Mouse (Mus musculus) cerebellum, postnatal 14 days (tissue): Measurements from ENCODE around the gene Hist2h2ab.
A peak's percentile ranks its signal among the peaks of the same experiment; 100 is the strongest.
"Not testable (repeated sequence)": the region's sequence is repeated elsewhere in the genome, so short reads cannot be mapped to it uniquely, and the experiment has no call there.

Source experiments
- DNase-seq, 2 experiments: peaks; one replicate each; pipeline ENCODE4 v3.0.0; 2021; ENCODE audit warnings: mixed read lengths in 2 of 2

Hist2h2ab gene

DNA sequence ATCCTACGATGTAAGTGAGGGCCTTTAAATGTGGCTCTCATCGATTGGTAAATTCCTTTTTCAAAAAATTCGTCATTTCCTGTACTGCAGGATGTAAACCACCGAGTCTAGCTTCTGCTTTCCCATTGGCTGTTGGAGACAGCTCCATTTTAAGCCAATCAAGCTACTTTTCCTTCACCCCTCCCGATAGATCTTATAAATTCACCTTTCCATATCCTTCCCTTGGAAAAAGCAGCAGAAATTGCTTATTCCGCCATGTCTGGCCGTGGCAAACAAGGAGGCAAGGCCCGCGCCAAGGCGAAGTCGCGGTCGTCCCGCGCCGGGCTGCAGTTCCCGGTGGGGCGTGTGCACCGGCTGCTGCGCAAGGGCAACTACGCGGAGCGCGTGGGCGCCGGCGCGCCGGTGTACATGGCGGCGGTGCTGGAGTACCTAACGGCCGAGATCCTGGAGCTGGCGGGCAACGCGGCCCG lies at the start of gene Hist2h2ab, which contains the start of gene Bola1:
Hist2h2ab (plus strand) TSS at position 205 of the 470 bp plus-strand sequence.
Bola1 (minus strand) TSS at position 49 of the 470 bp plus-strand sequence.
- DNase-seq: peak; percentile 69 to 80

DNA sequence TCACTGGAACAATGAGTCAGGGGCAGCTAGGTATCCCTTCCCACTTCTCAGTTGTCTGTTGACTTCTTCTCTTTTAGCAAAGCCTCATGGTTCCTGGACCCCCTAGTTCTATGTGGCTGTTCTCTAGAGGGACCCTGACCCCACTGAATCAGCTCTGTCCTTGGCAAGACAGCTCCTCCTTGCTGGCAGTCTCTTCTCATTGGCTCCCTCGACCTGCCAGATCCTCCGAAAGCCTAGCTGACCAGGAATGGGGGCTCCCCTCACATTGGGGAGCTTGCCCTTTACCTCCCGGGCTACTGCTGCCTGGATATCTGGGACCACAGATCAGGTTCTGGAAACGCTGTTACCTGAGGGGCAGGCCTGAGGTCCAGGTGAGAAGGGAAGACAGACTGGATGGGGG lies 49.4 kb upstream of the Hist2h2ab start:
- DNase-seq: no peak

DNA sequence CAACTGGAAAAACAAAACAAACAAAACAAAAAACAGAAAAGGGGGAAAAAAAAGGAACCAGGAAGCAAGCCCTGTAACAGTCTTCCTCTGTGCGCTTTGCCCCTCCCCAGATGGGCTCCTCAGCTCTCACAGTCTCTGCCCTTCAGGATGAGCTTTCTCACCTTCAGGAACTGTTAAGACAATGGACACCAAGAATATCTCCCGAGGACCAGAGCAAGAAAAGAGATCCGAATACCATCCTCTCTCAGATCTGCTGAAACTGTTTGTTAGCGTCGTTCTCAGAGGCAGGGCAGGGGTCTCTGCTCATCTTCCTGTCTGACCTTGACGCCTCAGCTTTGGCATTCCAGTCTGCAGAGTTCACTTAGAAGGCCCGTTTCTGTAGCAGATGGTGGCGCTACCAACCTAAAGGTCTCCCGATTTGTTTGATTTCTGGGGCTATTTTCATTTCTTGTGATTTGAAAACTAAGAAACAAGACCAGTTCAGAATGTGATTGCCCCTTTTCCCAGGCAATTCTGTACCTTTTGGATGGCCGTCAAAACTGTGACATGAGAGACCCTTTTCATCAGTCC lies 48.6 kb upstream of the Hist2h2ab start:
- no peak for DNase-seq

DNA sequence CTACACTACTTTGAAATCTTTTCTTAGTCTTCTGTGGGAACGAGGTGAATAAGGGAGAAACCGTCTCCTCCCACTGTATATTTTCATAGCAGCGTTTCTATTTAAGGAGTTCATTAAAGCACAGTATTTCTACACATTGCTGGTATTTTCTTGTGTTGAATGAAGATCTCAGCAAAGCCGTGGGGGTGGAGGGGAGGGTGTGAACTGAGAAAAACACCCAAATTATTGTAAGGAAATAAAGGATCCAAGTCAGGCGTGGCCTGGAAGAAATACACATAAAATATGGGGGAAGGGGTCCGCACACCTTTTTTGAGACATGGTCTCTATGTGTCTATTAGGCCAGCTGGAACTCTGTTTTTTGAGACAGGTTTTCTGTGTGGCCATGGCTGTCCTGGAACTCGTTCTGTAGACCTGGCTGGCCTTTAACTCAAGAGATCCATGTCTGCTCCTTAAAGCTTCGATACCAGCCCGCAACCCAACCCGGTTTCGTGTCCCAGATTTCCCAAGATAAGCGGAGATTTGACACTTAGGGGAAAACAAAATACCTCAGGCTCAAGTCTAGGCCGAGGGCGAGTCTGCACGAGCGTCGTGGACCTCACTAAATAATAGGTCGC lies 48.0 kb upstream of the Hist2h2ab start:
- peak in 1 of 2 experiments; percentile 29 for DNase-seq

DNA sequence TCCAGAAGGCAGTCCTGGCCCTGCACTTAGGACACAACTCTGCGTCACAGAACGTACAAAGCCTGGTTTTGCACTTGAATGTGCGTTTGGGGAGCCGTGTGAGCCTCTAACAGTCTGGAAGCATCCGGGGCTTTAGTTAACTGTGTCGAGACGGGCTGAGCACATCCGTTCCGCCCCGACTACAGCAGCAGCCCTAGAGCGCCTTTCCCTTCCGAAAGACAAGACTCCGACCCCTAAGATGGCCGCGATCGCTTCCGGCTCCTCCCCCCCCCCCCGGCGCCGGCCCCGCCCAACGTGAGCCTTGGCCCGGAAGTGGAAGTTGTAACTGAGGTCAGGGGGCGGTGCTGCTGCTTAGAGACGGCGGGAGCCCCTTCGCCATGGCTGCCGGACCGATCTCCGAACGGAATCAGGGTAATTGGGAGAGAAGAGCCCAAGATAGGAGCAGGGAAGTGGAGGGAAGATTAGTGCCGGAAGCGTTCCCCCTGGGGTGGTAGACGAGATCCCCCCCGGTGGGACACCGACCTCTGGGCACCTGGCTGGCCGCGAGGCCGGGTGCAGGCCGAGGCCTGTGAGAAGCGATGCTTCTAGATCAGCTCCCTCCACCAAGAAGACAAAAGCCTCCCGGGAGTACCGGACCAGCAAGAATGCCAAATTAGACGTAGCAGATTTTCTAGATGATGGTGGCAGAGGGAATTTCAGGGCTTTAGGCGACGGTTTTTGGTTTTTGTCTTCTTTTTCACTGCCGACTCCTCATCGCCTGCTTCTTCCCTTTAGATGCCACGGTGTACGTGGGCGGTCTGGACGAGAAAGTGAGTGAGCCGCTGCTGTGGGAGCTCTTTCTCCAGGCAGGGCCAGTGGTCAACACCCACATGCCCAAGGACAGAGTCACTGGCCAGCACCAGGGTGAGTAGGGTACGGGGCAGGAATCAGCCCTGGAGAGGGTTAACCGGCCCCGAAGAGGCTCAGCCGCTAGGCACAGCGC lies 47.2 kb upstream of the Hist2h2ab start, which contains the start of gene Sf3b4:
Sf3b4 (plus strand) TSS at position 136 of the 982 bp plus-strand sequence.
- DNase-seq: peak; percentile 87 to 89

DNA sequence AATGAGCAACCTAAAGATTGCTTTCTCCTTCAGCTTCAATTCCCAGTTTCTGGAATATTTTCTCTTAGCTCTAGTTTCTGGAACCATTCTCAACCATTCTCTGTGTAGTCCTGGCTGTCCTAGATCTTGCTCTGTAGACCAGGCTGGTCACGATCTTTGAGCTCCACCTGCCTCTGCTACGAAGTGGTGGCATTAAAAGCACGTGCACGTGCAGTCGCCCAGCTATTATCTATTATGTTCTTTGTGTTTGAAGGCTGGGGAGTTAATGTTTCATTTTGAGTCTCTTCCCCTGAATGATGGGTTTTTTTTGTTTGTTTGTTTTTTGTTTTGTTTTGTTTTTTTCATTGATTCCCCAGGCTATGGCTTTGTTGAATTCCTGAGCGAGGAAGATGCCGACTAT lies 46.5 kb upstream of the Hist2h2ab start:
- DNase-seq: no peak

DNA sequence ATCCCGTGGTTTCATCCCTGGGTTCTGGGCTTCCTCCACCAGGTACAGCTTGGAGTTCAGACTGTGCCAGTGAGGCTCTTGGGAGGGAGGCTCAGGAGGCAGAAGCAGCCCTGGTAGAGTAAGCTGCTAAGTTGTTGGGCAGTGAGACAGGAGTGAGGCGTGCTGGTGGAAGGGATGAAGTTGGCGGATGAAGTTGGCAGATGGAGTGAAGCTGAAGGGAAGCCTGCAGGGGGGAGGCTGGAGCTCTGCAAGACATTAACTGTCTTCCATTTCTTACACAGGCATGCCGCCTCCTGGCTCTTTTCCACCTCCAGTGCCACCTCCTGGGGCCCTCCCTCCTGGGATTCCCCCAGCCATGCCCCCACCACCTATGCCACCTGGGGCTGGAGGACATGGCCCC lies 45.6 kb upstream of the Hist2h2ab start:
- DNase-seq: not testable (repeated sequence)

DNA sequence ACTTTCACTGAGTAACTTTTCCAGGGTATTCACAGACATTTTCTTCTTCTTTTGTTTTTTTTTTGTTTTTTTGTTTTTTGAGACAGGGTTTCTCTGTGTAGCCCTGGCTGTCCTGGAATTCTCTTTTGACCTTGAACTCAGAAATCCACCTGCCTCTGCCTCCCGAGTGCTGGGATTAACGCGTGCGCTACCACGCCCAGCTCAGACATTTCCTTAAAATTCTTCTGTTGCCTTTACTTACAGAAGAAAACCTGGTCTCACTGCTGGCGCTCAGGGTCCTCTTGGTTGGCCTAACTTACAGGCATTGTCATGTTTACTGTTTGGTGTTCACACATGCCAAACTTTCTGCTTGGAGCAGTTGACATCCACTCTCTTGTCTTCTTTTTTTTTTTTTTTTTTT lies 44.4 kb upstream of the Hist2h2ab start:
- no peak for DNase-seq

DNA sequence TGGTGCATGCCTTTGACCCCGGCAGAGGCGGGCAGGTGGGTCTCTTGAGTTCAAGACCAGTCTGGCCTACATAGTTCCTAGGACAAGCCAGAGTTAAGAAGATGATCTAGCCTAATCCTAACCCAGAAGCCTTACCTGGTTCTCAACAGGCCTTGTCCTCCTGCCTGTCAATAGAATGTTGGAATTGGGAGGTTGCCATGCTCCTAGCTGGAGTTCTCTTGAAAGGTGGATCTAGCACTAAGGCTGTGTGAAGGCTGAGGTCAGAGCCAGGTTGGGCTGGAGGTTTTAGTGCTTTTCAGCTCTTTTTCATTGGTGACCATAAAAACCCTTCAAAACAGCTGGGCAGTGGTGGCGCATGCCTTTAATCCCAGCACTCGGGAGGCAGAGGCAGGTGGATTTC lies 41.2 kb upstream of the Hist2h2ab start:
- DNase-seq: no peak

DNA sequence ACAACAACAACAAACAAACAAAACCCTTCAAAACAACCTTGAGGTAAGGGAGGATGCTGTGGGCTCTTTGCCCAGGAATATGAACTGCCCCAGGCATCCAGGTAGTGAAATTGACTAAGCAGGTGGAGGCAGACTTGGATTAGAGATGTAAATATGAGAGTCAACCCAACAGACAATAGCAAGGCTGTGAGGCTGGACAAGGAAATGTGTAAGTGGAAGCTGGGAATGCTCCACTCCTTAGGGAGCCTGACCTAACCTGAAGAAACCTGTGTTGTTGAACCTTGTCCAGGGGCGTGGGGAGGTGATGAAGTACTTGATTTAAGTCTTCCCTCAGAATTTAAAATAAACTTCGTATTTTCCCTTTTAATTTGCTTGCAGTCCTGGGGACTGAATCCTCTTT lies 40.8 kb upstream of the Hist2h2ab start:
- DNase-seq: no peak

DNA sequence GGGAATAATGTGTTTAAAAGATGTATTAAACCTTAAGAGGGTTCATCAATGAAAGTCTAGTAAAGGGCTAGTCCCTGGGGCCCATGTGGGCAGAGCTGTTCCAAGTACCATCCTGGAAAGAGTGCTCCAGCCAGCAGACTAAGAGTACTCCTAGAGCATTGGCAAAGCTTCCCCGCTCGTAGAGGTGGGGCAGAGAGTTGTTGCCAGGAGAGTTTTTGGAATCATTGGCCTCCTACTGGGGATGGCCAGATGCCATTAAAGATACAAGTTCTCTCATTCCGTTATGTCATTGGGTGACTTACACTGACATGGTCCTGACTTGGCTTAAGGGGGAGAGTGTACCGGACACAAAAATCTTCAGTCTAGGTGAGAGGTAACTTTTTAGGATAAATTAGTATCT lies 40.1 kb upstream of the Hist2h2ab start:
- peak; percentile 69 to 76 for DNase-seq

DNA sequence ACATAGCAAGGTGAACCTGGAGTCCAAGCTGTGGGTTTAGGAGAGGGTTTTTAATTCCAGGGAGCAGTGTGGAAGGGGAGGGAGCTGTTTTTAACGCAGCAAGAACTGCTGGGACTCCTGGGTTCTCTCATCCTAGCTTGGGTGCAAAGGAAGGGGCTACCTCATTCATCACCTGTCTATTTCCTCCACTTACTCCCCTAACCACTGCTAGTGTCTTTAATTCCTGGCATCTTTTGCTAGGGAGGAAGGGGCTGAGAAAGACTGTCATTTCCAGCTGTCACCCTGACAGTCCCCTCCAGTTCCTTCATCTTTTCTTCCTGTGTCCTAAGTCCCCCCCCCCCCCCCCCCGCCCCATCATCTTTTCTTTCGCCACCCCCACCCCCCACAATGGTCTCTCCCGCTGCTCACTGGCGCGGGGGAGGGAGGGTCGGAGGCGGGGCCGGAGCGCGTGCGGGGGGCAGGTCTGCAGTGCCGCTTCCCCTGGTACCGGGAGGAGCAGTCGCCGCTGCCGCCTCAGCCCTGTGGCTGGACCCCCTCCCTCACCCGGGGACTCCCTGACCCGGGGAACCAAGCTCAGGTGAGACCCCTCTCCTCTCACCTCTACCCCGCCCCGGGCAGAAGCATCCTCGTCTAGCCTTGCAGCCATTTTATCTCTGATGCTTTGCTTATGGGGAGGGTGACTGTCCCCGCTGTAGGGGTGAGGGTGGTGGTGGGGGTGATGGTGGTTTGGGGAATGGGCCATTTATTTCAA lies 38.8 kb upstream of the Hist2h2ab start, which contains the start of gene Sv2a:
Sv2a (plus strand) TSS at position 425 of the 751 bp plus-strand sequence.
- peak; percentile 89 to 92 for DNase-seq

DNA sequence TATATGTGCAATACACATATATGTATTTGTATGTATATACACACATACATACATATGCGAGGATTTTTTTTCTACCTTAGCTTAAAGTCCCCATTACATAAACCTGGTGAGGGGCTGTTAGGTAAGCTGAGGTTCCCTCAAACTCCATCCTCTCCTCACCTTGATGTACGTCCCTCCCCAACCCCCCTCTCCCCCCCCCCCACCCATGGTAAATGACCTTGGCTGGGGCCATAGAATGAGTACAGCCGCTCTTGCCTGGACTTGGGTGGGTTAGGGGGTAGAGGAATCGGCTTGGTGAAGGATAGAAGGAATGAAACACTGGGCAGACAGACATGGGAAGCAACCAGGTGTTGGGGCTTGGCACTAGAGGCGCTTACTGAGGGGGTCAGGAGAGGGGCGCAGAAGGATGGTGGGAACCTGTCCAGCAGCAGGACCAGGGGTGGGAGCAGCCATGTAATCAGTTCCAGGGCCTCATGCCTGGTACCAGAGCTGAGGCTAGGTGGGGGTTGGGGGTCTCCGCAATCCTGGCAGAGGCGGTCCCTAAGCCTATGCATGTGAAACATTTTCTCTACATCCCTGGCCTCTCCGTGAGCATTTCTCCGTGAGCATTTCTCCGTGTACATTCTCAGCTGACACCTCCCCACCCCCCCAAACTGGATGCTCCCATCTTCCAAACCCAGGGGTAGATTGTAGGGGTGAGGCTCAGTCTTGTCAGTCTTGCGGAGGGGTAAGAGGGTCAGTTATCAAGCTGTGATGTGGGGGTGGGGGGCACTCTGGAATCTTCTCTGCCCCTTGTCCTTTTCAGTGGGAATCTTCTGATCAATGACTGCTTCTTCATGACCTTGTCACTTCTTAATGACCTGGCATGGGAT lies 37.9 kb upstream of the Hist2h2ab start:
- DNase-seq: peak; percentile 64 to 73

DNA sequence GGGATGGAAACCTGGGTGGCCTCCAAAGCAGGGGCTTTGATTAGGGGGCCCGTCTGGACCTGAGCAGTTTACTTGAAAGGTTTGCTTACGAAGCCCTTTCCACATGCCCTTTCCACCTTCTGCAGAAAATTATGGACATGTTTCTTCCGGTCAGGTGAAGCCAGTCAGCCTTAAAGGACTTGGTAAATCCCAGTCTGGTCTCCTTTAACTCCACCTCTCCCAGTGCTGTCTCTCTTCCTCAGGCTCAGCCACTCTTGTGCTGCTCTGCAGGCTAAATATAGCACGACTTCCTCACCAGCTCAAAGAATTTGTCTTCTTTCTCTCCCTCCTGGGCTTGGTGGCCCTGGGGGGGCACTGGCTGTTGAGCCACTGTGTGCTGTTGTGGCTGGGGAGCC lies 37.3 kb upstream of the Hist2h2ab start:
- peak in 1 of 2 experiments; percentile 54 for DNase-seq

DNA sequence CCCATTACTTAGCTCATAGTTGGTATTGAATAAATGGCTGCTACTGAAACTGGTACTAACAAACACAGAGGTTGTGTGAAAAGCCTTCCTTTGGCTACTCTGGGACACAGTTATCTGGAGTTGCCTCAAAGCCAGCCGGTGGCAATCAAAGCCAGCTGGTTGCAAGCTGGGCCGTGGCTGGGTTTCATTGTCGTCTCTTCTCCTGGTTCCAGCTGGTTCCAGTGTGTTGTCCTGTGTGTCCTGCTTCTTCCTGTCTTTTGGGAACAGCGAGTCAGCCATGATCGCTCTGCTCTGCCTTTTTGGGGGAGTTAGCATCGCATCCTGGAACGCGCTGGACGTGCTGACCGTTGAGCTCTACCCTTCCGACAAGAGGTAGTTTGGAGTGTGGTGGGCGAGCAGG lies 26.7 kb upstream of the Hist2h2ab start:
- no peak for DNase-seq

DNA sequence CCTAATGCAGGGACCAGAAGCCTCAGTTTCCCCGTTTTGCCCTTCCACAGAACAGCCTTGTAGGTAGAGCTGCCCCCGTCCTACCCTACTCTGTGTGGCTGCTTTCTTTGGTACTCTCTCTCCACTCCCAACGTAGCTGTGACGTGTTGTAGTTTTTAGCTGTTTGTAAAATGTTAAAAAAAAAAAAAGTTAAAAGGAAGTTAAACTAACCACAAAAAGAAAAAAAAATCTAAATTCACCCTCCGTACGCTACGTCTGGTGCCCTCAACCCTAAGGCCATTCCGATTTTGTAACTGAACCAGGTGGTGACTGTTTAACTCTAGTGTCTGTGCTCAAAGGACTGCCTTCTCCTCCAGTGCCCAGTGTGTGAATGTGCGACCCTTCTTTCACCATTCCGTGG lies 24.7 kb upstream of the Hist2h2ab start:
- DNase-seq: no peak

DNA sequence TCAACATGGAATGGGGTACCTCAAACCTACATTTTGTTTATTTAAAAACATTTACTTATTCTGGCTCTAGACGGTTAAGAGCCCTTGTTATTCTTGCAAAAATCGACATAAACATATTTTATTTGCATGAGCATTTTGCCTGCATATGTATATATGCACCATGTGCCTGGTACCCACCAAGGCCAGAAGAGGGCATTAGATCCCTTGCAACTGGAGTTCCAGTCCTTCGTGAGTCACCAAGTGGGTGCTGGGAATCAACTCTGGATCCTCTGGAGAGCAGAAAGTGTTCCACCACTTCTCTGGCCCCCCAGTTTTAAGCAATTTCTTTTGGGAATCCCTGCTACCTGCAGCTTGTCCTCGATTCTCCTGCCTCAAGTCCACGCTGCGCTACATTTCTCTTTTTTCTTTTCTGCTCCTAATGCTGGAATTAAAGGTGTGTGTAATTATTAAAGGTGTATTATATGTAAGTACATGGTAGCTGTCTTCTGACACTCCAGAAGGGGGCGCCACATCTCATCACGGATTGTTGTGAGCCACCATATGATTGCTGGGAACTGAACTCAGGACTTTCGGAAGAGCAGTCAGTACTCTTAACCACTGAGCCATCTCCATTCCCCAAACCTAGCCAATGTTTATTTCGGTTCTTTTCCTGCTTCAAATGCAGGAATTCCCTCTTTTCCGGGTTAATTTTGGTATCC lies 23.9 kb upstream of the Hist2h2ab start:
- peak; percentile 45 to 68 for DNase-seq

DNA sequence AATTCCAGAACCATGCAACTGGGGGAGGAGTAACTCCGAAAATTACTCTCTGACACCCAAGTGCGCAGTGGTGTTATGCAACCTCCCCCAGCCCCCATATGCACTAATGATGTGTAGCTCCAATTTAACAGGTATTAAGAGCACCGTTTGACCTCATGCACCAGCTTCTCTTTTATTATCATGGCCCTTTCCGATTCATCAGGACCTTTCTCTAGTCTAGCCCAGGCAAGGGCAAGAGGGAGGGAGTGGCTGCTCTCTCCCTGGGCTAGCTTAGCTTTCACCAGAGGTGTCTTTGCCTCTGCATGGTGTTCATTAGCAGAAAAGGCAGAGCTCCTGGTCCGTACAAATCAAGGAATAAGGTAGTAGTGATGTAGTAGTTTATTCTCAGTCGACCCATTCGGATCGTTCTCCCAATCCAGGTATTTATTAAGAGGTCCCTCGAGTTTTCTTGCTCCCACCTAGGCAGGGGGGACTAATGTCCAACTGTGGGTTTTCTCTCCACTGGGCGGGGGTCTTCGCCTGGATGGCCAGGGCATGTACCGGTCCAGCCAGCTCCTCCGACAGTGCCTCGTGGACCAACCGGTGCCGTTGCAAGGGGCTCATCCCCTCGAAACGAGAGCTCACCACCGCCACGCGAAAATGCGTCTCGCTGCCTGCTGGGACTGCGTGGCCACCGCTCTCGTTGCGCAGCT lies 23.1 kb upstream of the Hist2h2ab start:
- DNase-seq: no peak

DNA sequence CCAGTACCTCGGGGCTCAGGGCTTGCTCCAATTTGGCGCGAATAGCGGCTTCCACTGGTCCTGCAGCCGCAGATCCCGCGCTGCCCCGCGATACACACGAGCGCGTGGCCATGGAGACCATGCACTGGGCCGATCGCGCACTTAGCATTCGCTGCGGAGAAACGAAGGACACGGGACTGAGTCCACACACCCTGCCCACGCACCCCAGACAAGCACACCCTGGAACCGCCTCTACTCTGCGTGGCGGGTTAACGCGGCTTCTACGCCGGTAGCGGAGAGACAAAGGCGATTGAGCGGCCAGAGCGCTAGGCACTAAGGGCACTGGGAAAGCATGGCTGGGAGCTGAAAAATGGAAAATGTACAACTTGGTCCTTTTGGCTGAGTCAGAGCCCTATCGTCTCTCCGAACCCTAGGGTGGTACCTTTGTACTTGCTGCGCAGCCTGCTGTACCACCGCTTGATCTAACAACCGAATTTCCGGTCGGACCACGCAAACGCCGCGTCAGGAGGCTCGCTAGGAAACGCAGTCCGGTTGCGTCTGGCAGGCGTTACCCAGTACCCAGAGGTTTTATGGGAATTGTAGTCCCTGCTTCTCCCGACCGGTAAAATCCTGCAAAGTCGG lies 22.4 kb upstream of the Hist2h2ab start:
- DNase-seq: peak; percentile 90 to 92

DNA sequence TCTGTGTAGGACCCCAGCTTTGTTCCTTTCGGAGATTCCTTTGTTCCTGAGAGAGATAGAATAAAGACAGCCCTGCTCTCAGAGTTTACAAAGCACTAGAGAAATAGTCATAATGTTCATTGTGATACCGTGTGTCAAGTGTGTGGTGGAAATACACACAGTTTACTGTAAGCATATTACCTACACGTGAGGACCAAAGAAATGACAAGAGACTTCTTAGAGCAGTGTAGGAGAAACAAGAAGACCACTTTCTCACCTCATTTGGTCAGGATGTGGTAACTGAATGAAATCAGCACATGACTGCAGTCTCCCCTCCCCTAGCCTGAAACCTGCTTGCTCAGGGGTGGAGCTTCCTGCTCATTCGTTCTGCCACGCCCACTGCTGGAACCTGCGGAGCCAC lies 21.5 kb upstream of the Hist2h2ab start:
- DNase-seq: no peak
